Mouse (Mus musculus) forebrain, embryonic 15.5 days (tissue): ENCODE results near the gene Tas2r110. TPM values are rescaled to one million over a fixed set of nuclear protein-coding genes. Genes with fewer than 3 reads are reported as not detected.

Experiments
- ATAC-seq: fragments of 200-750 bp; cut with Nextera tagmentation; replicated peaks from 2 replicates; pipeline ENCODE4 v1.8.0; 2017; ENCODE audit warnings: mild to moderate bottlenecking, moderate TSS enrichment, moderate library complexity
- H3K27ac ChIP-seq: fragments of 300-500 bp; sonication (generic); replicated peaks from 2 replicates; pipeline ENCODE4 v1.5.1; 2015; ENCODE audit warnings: mild to moderate bottlenecking, inconsistent platforms
- H3K27me3 ChIP-seq: fragments of 300-500 bp; sonication (generic); 2 replicates; pipeline ENCODE4 v1.6.1; 2015; ENCODE audit warnings: inconsistent platforms
- H3K36me3 ChIP-seq: fragments of 300-500 bp; sonication (generic); 2 replicates; pipeline ENCODE4 v1.6.1; 2015; ENCODE audit warnings: mild to moderate bottlenecking, inconsistent platforms
- H3K4me1 ChIP-seq: fragments of 300-500 bp; sonication (generic); 2 replicates; pipeline ENCODE4 v1.6.1; 2015; ENCODE audit warnings: inconsistent platforms
- H3K4me2 ChIP-seq: fragments of 300-500 bp; sonication (generic); replicated peaks from 2 replicates; pipeline ENCODE4 v1.6.1; 2015; ENCODE audit warnings: mild to moderate bottlenecking, inconsistent platforms
- H3K4me3 ChIP-seq: fragments of 300-500 bp; sonication (generic); 2 replicates; pipeline ENCODE4 v1.5.1; 2015; ENCODE audit warnings: mild to moderate bottlenecking, inconsistent platforms
- H3K9ac ChIP-seq: fragments of 300-500 bp; sonication (generic); replicated peaks from 2 replicates; pipeline ENCODE4 v1.6.1; 2015; ENCODE audit warnings: mild to moderate bottlenecking, inconsistent platforms
- H3K9me3 ChIP-seq: fragments of 300-500 bp; sonication (generic); 2 replicates; pipeline ENCODE4 v1.6.1; 2016; ENCODE audit warnings: inconsistent platforms
- WGBS: fragments of 180-500 bp; shearing (Covaris S2); methylation state at CpG from one replicate; pipeline ENCODE4 v1.1.7; 2015; ENCODE audit warnings: mixed read lengths; 5-methylcytosine and 5-hydroxymethylcytosine counted together
- polyA plus RNA-seq: library from polyadenylated mRNA; unstranded; fragments of >200 nt; fragmentation: Nextera tagmentation; extraction: Ambion mirVana; gene quantifications from 2 replicates; pipeline ENCODE4 v1.2.1, GENCODE M21; 2015

The Tas2r110 gene
- not detected in 2 replicates for polyA plus RNA-seq

GRCm38 (mm10) chr6:132867708-132868107 is at the start of gene Tas2r110:
Tas2r110 (plus strand) TSS chr6:132868008.
- Histone ChIP-seq H3K27me3 (no peaks in the 10 kb centered on the region), H3K9me3 (no peaks in the 10 kb centered on the region), H3K4me1 (no peaks in the 10 kb centered on the region), H3K4me3 (no peak within 1 kb of the TSS), H3K4me2 (no peak within 1 kb of the TSS), H3K9ac (no peak within 1 kb of the TSS), H3K36me3 (no peaks in the 10 kb centered on the region), H3K27ac (no peak within 1 kb of the TSS)
- no peak for ATAC-seq

GRCm38 (mm10) chr6:132846842-132847241 is 21.0 kb upstream of the Tas2r110 start, which contains the start of gene Tas2r123:
Tas2r123 (plus strand) TSS chr6:132847142.
- no peak within 1 kb of the TSS for H3K4me3 ChIP-seq
- H3K27me3 ChIP-seq: no peaks in the 10 kb centered on the region
- no peaks in the 10 kb centered on the region for H3K36me3 ChIP-seq
- ATAC-seq: no peak
- no peak within 1 kb of the TSS for H3K27ac ChIP-seq
- H3K4me1 ChIP-seq: no peaks in the 10 kb centered on the region
- 82% methylated on average over 1 of the region's 1 CpGs for WGBS
- H3K9ac ChIP-seq: no peak within 1 kb of the TSS
- H3K9me3 ChIP-seq: no peaks in the 10 kb centered on the region
- no peak within 1 kb of the TSS for H3K4me2 ChIP-seq

DNA sequence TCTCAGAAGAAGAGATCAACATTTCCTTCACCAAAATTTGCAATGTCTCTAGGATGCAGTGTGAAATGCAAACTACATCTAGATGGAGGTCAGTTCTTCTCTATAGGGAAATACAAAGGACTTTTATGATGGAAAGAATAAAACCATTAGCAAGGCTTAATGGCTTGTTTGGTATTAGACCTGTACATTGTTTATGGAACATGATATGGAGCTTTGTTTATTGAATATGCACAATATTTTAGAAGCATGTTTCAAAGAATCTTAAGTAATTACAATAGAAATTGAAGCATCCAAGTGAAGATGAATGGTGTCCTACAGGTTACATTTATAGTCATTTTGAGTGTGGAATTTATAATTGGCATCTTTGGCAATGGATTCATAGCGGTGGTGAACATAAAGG is 12.7 kb upstream of the Tas2r110 start, which contains the start of gene Tas2r116:
TSS of gene Tas2r116 (plus strand) at position 301 of the 400 bp plus-strand sequence.
- no peak within 1 kb of the TSS for H3K4me3 ChIP-seq
- no peak for ATAC-seq
- H3K27ac ChIP-seq: no peak within 1 kb of the TSS
- no peaks in the 10 kb centered on the region for H3K9me3 ChIP-seq
- H3K4me1 ChIP-seq: no peaks in the 10 kb centered on the region
- no peaks in the 10 kb centered on the region for H3K36me3 ChIP-seq
- H3K4me2 ChIP-seq: no peak within 1 kb of the TSS
- H3K27me3 ChIP-seq: no peaks in the 10 kb centered on the region
- 71% methylated on average over 1 of the region's 1 CpGs for WGBS
- no peak within 1 kb of the TSS for H3K9ac ChIP-seq

DNA sequence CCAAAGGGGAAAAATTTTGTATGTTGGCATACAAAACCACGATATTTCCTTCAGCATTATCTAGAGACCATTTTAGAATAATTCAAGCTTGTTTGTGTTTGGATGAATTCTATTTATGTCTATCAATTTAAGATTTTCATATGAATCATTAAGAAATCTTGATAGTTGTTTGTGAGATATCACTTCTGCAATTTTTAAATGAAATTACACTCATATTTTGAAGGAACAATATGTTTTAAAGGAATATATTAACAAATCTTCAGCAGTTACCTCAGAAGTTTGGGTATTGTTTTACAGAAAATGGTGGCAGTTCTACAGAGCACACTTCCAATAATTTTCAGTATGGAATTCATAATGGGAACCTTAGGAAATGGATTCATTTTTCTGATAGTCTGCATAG is 24.9 kb downstream of the Tas2r110 start, which contains the start of gene Tas2r113:
TSS of gene Tas2r113 (plus strand) at position 301 of the 400 bp plus-strand sequence.
- Histone ChIP-seq H3K27me3 (no peaks in the 10 kb centered on the region), H3K9me3 (no peaks in the 10 kb centered on the region), H3K4me2 (no peak within 1 kb of the TSS), H3K9ac (no peak within 1 kb of the TSS), H3K36me3 (no peaks in the 10 kb centered on the region), H3K27ac (no peak within 1 kb of the TSS), H3K4me1 (no peaks in the 10 kb centered on the region), H3K4me3 (no peak within 1 kb of the TSS)
- no peak for ATAC-seq
- 73% methylated on average over 1 of the region's 1 CpGs for WGBS

DNA sequence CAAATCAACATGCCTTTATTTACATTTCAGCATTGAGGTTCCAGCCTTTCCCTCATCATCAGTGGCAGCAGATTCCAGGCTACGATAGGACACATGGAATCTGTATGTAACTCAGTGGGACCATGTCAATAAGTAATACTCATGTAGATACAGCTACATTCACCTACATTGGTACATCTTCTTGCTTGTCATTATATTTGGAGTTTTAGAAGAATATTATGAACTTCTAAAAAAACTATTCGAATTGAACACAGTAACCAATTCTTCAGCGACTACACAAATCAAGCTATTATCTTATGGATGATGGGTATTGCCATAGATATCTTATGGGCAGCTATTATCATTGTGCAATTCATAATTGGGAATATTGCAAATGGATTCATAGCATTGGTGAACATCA is 41.5 kb downstream of the Tas2r110 start, which contains the start of gene Tas2r125:
TSS of gene Tas2r125 (plus strand) at position 301 of the 400 bp plus-strand sequence.
- ATAC-seq: no peak
- 91% methylated on average over 3 of the region's 3 CpGs for WGBS
- Histone ChIP-seq H3K9me3 (no peaks in the 10 kb centered on the region), H3K27ac (no peak within 1 kb of the TSS), H3K27me3 (no peaks in the 10 kb centered on the region), H3K4me3 (no peak within 1 kb of the TSS), H3K4me1 (no peaks in the 10 kb centered on the region), H3K9ac (no peak within 1 kb of the TSS), H3K36me3 (no peaks in the 10 kb centered on the region), H3K4me2 (no peak within 1 kb of the TSS)

Other genes starting within 250 kb of the Tas2r110 start
- not detected in 2 replicates for gene A630073D07Rik, start 216.5 kb upstream of the Tas2r110 start, polyA plus RNA-seq
- not detected in 2 replicates for gene Tas2r120, start 211.1 kb upstream of the Tas2r110 start, polyA plus RNA-seq
- not detected in 2 replicates for gene Tas2r121, start 167.0 kb upstream of the Tas2r110 start, polyA plus RNA-seq
- not detected in 2 replicates for gene Tas2r122, start 156.1 kb upstream of the Tas2r110 start, polyA plus RNA-seq
- gene Tas2r115, start 130.0 kb upstream of the Tas2r110 start, polyA plus RNA-seq: not detected in 2 replicates
- gene Tas2r124, start 113.3 kb upstream of the Tas2r110 start, polyA plus RNA-seq: not detected in 2 replicates
- gene Tas2r102, start 105.9 kb upstream of the Tas2r110 start, polyA plus RNA-seq: not detected in 2 replicates
- not detected in 2 replicates for gene Tas2r136, start 89.8 kb upstream of the Tas2r110 start, polyA plus RNA-seq
- gene Tas2r117, start 65.2 kb upstream of the Tas2r110 start, polyA plus RNA-seq: not detected in 2 replicates
- gene Tas2r123, start 20.9 kb upstream of the Tas2r110 start, polyA plus RNA-seq: not detected in 2 replicates
- not detected in 2 replicates for gene Tas2r116, start 12.6 kb upstream of the Tas2r110 start, polyA plus RNA-seq
- gene Tas2r113, start 25.0 kb downstream of the Tas2r110 start, polyA plus RNA-seq: not detected in 2 replicates
- not detected in 2 replicates for gene Tas2r125, start 41.6 kb downstream of the Tas2r110 start, polyA plus RNA-seq
- not detected in 2 replicates for gene Tas2r129, start 83.1 kb downstream of the Tas2r110 start, polyA plus RNA-seq
- not detected in 2 replicates for gene Tas2r131, start 89.9 kb downstream of the Tas2r110 start, polyA plus RNA-seq
- not detected in 2 replicates for gene Tas2r109, start 113.0 kb downstream of the Tas2r110 start, polyA plus RNA-seq
- not detected in 2 replicates for gene Tas2r103, start 169.1 kb downstream of the Tas2r110 start, polyA plus RNA-seq
- not detected in 2 replicates for gene Tas2r140, start 187.8 kb downstream of the Tas2r110 start, polyA plus RNA-seq
- gene Smim10l1, start 236.9 kb downstream of the Tas2r110 start, polyA plus RNA-seq: 85.0 and 97.6 TPM in 2 replicates